Mouse (Mus musculus): ENCODE results near the gene Mtln.

Gene Mtln

DNA sequence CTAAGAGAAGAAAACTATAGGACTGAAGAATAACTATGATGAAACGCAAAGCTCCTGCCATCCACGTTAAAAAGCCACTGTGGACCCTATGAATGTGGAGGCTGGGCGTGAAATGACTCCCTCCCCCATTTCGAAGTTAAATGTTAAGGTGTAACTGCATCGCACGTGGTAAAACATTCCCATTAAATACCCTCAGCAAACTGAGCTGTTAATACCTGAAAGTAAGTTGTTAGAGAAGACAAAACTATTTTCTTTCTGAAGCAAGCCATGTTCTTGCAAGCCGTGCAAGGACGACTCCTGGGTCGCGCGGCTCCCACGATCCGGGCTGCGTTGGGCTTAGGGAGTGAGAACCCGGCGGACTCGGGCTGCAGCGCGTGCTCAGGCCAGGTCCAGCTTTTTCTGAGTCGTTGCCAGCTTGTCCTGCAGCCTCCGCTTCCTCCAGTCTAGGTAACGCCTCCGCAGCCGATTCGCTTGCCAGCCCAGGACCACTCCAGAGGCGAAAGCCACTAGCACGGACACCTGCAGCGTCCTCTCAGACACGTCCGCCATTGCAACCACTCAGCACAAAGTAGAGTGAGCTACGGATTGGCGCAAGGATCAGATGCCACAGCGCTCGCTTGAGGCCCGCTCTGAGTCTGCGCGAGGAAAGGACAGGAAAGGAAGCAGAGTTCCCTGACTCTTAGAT lies at the start of gene Mtln:
TSS of gene Mtln (minus strand) at position 570 of the 685 bp plus-strand sequence.
- DNase-seq (ENCODE audit: low spot score), result peak; percentile 88

- no peak for DNase-seq (ENCODE audit: low spot score)
Observed at GRCm38 (mm10) chr2:127841402-127841801, 49.1 kb upstream of the Mtln start.

DNA sequence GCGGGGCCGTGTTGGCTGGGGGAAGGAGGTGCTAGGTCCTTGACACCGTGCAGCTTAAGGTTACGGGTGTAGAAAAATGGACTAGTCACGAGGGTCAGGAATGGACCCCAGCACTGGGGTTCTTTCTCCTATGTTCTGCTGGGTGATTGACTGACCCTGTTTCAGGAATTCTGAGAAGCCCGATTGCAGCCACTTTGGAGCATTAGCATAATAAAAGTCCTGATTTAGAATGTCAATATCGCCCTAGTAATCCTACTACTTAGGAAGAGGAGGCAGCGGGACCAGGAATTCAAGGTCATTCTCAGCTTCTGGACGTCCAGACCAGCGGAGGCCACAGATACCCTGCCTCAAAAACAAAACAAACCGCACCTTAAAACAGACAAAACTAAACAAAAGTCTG lies 47.1 kb upstream of the Mtln start:
- DNase-seq (ENCODE audit: low spot score), result no peak

- DNase-seq (ENCODE audit: low spot score), result no peak
Observed at GRCm38 (mm10) chr2:127838576-127838975, 46.3 kb upstream of the Mtln start, which contains the start of gene Acoxl. Acoxl (plus strand) TSS chr2:127838876.

DNA sequence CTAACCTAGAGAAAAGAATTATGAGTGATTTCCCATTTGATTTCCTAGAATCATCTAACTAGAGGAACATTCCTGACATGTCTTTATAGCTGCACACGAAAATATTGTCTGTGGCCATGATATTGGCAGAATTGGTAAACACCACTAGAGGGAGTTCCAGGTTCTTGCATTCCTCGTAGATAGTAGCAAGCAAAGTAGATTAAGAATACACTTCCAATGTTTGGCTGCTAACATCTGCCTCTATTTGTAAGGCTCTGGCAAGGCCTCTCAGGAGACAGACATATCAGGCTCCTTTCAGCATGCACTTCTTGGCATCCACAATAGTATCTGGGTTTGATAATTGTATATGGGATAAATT lies 40.5 kb upstream of the Mtln start:
- no peak for DNase-seq (ENCODE audit: low spot score)

DNA sequence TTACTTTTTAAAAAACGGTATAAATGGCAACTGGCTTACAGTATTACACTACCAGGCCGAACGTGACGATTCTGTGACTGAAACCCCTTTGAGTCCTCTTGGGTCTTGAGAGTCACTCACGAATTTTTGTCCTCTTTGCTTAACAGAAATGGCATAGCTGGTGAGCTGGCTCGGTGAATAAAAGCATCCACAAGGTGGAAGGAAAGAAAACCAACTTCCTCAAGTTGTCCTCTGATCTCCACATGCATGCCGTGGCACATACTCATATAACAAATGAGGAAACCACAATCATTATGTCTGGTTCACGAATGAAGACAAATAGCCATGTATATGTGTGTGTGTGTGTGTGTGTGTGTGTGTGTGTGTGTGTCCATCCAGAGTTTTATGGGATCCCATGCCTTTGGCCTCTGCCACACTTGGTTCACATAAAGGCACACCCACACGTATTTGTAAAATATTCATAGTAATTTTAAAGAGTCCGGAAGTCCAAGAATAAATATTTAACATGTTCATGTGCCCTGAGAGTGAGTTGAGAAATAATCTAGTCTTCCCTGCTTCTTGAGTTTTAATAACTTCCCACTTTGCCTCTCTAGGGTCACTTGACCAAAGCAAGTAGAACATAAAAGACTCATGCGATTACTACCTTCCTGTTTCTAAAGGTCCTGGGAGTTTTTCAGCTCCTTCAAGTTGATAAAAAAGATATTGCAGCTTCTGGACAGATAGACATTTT lies 40.0 kb upstream of the Mtln start:
- no peak for DNase-seq (ENCODE audit: low spot score)

DNA sequence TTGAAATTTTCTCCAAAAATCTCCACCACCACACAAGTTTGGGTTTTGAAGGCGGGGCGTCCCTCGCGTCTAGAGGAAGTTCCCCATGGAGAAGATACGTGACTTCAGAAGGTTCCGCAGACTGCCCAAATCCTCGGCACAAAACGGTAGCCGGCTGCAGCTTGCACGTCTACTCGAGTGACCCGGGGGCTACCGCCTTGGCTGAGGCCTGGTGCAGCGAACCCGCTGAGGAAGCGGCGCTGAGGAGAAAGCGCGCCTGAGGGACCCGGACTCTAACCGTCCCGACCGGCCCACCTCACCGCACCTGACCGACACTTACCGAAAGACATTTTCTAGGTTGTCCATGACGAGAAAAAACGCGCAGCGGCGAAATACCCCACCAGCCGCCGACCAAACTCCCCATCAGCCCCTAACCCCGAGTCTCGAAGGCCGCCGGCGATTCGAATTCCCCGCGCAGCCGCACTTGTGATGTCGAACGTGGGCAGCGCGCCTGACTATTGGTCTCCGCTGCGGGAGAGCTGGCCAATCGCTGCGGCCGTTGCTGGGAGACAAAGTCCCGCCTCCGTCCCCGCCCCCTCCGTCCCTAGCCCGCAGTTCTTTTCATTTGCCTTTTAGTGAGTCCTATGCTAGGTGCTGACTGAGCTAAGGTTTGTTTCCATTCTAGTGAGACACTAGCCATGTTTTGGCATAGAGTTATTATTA lies 39.3 kb upstream of the Mtln start, which contains the start of gene Bub1:
TSS of gene Bub1 (minus strand) at position 465 of the 702 bp plus-strand sequence.
- peak; percentile 92 for DNase-seq (ENCODE audit: low spot score)

GRCm38 (mm10) chr2:127789651-127790270 lies 2.5 kb downstream of the Mtln start:
- DNase-seq (ENCODE audit: low spot score), result no peak

DNA sequence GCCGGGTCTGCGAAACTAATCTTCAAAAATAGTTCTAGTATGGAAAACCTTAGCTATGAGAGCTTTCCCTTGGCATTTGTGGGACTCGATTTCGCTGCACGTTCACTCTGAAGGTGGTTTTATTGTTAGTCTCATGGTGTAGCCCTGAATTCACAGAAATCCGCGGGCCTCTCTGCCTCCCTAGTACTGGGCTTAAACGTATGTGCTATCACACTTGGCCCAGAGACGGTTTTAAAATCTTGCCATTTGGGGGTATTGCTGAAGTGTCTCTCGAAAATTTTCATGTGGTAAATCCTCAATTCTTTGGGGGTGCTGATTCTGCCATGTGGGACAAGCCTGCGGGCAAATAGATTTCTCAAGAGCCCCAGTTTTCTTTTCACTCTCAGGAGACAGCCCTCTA lies 3.1 kb downstream of the Mtln start:
- no peak for DNase-seq (ENCODE audit: low spot score)

GRCm38 (mm10) chr2:127788440-127789116 lies 3.7 kb downstream of the Mtln start, which contains the start of gene Nphp1:
Nphp1 (minus strand) TSS chr2:127788897.
- peak; percentile 78 for DNase-seq (ENCODE audit: low spot score)

DNA sequence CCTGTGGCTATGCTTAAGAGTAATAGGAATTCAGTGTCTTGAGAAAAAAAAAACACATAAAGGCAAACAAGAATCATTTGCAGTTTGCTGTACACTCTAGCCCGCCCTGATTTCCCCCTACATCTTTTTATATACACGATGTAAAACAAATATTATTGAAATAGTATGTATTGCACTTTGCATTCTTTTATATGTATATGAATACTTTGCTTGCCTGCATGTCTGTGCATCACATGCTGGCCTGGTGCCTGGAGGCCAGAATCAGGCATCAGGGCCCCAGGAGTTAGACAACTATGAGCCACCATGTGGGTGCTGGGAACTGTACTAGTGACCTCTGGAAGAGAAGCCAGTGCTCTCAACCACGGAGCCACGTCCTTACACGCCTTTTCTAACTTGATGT lies 5.1 kb downstream of the Mtln start:
- DNase-seq (ENCODE audit: low spot score), result no peak

- DNase-seq (ENCODE audit: low spot score), result no peak
Observed at GRCm38 (mm10) chr2:127778451-127778850, 13.8 kb downstream of the Mtln start.

GRCm38 (mm10) chr2:127775013-127775412 lies 17.3 kb downstream of the Mtln start:
- no peak for DNase-seq (ENCODE audit: low spot score)

DNA sequence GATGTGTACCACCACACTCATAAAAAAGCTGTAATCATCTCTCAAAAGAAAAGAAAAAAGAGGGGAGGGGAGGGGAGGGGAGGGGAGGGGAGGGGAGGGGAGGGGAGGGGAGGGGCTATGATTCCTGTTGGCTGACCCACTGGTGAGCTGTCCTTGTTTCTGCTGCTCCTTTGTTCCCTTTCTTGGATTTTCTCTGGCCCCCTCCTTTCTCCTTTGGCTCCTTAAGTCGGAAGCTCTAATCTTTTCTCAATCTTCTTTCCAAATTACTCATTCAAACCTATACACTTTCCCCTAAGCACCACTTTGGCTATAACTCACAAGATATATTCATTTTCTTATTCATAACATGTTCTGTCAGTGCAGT lies 17.7 kb downstream of the Mtln start:
- DNase-seq (ENCODE audit: low spot score), result no peak

GRCm38 (mm10) chr2:127773938-127774577 lies 18.2 kb downstream of the Mtln start:
- DNase-seq (ENCODE audit: low spot score), result no peak

DNA sequence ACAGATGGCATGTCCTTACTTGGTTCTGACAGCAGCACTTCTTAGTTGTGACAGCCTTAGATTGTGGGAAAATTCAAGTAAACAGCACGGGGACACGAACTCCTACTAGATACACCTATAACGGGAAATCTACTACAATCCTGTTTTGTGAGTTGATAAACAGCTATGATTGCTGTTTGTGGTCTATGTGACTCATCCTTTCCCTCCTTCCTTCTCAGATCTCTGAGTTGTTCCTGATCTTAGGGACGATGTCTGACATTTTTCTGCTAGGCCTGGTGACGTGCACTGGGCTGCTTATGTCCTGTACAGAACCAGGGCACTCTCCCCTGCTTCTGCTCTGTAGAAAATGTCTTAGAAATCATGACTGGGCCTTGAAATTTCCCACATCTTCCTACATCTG lies 30.7 kb downstream of the Mtln start:
- no peak for DNase-seq (ENCODE audit: low spot score)

- no peak for DNase-seq (ENCODE audit: low spot score)
Observed at GRCm38 (mm10) chr2:127760429-127761000, 31.8 kb downstream of the Mtln start.

GRCm38 (mm10) chr2:127760014-127760413 lies 32.3 kb downstream of the Mtln start:
- DNase-seq (ENCODE audit: low spot score), result no peak

DNA sequence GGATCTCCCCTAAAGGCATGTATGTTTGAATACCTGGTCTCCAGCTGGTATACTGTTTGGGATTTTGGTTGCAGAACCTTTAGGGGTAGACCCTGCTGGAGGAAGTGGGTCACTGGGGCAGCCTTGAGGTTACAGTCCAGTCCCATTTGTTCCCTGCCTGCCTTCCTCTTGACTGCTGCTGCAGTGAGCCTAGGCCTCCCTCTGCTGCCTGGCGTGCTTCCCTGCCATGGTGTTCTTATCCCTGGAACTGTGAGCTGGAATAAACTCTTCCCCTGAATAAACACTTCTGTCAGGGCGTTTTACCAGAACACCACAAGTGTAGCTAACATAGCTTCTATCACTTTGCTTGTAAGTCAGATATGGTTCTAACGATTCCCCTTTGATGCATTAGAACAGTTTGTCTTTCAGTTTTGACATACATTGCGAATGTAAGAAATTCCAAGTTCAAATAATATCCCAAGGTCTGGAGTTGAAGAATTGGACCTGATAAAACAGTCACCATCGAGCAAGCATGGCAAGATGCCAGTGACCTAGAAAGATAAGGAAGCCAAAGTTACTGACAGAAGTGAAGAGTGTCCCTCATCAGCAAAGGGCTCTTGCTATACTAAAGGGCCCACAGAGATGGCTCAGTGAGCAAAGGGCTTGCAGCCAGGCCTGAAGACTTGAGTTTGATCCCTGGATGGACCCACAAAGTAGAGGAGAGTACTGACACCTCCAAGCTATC lies 33.0 kb downstream of the Mtln start:
- no peak for DNase-seq (ENCODE audit: low spot score)

DNA sequence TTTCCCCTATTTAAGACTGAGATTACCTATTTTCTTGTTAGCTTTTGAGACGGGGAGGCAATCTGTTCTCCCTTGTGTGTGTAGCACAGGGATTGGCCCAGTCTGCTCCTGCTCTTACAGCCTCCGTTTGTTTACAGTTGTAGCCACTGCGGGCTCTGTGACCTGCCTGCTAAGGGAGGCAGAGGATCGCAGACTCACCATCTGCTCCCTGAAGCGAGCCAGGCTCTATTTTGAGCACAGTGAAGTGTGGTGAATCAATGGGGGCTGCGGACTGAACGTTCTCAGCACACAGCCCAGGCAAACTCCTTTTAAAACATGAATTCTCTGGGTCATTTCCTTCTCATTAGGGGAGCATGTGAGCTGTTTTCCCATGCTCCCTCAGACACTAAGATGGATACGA lies 35.1 kb downstream of the Mtln start:
- DNase-seq (ENCODE audit: low spot score), result peak; percentile 9
